Mouse (Mus musculus) E14TG2a.4 (cell line): ENCODE measurements around the gene Plaur.

ENCODE experiments used
- CTCF ChIP-seq: conservative IDR thresholded peaks from 2 replicates; pipeline ENCODE4 v1.5.1; 2014; ENCODE audit warnings: low read length
- POU5F1 ChIP-seq: IDR thresholded peaks from 2 replicates; pipeline ENCODE4 v1.6.1; 2014; ENCODE audit warnings: low read length, borderline replicate concordance

DNA sequence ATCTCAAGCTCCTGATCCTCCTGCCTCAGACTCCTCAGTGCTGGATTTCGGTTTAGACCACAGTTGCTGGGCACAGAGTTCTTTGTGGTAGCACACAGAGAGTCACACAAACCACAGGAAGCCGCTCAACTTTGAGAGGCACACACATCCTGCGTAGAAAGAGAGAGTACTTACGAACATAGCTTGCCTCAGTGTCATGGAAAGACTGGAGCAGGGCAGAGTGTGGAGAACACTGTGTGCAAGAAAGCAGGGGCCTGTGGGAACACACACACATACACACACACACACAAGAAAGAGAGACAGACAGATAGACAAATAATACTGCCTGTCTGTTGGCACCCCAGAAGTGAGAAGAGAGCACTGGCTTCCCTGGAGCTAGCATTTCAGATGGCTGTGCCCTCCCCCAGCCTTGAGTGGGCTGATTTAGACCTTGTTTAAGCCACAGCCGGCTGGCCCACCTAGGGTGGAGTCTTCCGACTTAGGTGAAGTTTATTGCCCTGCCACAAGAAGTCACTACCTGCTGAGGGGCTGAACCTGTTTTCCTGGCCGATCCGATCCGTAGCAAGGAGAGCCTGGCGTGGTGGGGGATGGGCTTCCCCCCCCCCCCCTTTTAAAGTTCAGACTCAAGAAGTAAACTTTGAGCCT is 4.4 kb upstream of the Plaur start:
- TF ChIP-seq POU5F1 (no peak), CTCF (no peak)
